Mouse (Mus musculus): ENCODE measurements at regions not wholly inside any gene's neighbourhood (a gene's known extent, or its start where the extent isn't known, plus 50 kb on each side); places are given as distances from the start of the nearest gene placed in this dataset.

DNA sequence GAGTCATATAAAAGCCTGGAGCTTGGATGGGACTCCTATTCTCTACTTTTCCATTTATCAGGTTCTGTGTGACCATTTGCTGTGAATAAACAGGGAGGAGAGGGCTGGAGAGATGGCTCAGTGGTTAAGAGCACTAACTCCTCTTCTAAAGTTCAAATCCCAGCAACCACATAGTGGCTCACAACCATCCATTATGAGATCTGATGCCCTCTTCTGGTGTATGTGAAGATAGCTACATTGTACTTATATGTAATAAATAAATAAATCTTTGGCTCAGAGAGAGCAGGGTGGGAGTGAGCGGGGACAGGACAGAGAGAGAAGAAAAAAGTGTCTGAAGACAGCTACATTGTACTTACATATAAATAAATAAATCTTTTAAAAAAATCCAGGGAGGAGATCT is 68.6 kb upstream of the Maml3 start:
- TF ChIP-seq POLR2A (IDR thresholded peaks at IDR 0.05; ENCODE audit: borderline replicate concordance, extremely low read depth, low read depth, low read length) = no peak
- TF ChIP-seq CTCF (IDR thresholded peaks at IDR 0.05; ENCODE audit: insufficient read depth, low read length) = no peak

Data from lung, adult 2 months (tissue).